Mouse (Mus musculus) lung, embryonic 14.5 days (tissue): ENCODE measurements around the gene Taf1c. TPM values are rescaled to one million over a fixed set of nuclear protein-coding genes. Genes with fewer than 3 reads are reported as not detected.

Experiments used
- ATAC-seq: fragments of 200-750 bp; cut with Nextera tagmentation; 2 replicates; pipeline ENCODE4 v1.8.0; 2017; ENCODE audit warnings: mild to moderate bottlenecking, moderate TSS enrichment, moderate library complexity; ENCODE audit not compliant: insufficient read depth
- DNase-seq: peaks from one replicate; pipeline ENCODE4 v3.0.0-alpha.2; 2015
- H3K27ac ChIP-seq: fragments of 300-500 bp; sonication (generic); 2 replicates; pipeline ENCODE4 v1.5.1; 2014; ENCODE audit warnings: low read depth, mild to moderate bottlenecking, moderate library complexity
- H3K27me3 ChIP-seq: fragments of 300-500 bp; sonication (generic); 2 replicates; pipeline ENCODE4 v1.6.1; 2014; ENCODE audit warnings: low read length, control low read depth; ENCODE audit not compliant: insufficient read depth
- H3K36me3 ChIP-seq: fragments of 300-500 bp; sonication (generic); 2 replicates; pipeline ENCODE4 v1.6.1; 2014; ENCODE audit warnings: control low read depth; ENCODE audit not compliant: insufficient read depth
- H3K4me1 ChIP-seq: fragments of 300-500 bp; sonication (generic); 2 replicates; pipeline ENCODE4 v1.6.1; 2014; ENCODE audit warnings: antibody characterized with exemption, control low read depth; ENCODE audit not compliant: insufficient read depth
- H3K4me2 ChIP-seq: fragments of 300-500 bp; sonication (generic); 2 replicates; pipeline ENCODE4 v1.6.1; 2014; ENCODE audit warnings: mild to moderate bottlenecking
- H3K4me3 ChIP-seq: fragments of 300-500 bp; sonication (generic); 2 replicates; pipeline ENCODE4 v1.5.1; 2014; ENCODE audit warnings: low read depth, low read length
- H3K9ac ChIP-seq: fragments of 300-500 bp; sonication (generic); 2 replicates; pipeline ENCODE4 v1.6.1; 2014
- H3K9me3 ChIP-seq: fragments of 300-500 bp; sonication (generic); 2 replicates; pipeline ENCODE4 v1.6.1; 2016; ENCODE audit warnings: low read depth, low read length, control low read depth
- CTCF ChIP-seq: IDR thresholded peaks from 2 replicates; pipeline ENCODE4 v1.5.1; 2016; ENCODE audit warnings: antibody characterized with exemption, low read depth
- WGBS: fragments of 180-500 bp; shearing (Covaris S2); extraction: QIAGEN DNeasy Blood & Tissue Kit; methylation state at CpG from one replicate; pipeline ENCODE4 v1.1.7; 2014; 5-methylcytosine and 5-hydroxymethylcytosine counted together
- polyA plus RNA-seq: library from polyadenylated mRNA; unstranded; fragments of >200 nt; fragmentation: Nextera tagmentation; extraction: Ambion mirVana; gene quantifications from 2 replicates; pipeline ENCODE4 v1.2.1, GENCODE M21; 2014

Taf1c gene
- polyA plus RNA-seq: 9.0 and 10.4 TPM in 2 replicates

DNA sequence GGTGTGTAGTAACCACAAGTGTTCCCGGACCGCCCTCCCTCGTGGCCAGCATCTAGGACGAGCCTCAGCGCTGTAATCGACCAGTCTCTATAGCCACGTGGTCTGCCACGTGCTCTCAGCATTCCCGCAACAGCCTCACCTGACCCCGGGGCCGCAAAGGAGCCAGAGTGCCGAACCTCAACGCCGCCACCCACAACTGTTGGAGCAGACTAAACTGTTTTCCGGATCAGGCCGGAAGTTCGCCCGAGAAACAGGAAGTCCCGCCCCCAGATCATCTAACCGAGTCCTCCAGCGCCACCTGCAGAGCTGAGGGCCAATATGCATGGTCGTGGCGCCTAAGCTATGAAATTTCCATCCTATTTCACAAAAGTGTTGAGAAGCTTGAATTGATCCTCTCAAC lies at the start of gene Taf1c:
Gene Taf1c, minus strand, starts transcription at position 227 of the 400 bp plus-strand sequence.
- ATAC-seq (peak; percentile 80), DNase-seq (peak; percentile 98)
- peak; percentile 89 for TF ChIP-seq CTCF
- H3K4me3 ChIP-seq: peak within 1 kb of the TSS; percentile 75
- peak within 1 kb of the TSS; percentile 79 for H3K9ac ChIP-seq
- 0 out of 2 replicates have a peak within 1 kb of the TSS, but pooled peaks have one; percentile 24 for H3K27ac ChIP-seq
- peaks cover 5% of the 10 kb centered on the region for H3K4me1 ChIP-seq
- peaks cover 26% of the 10 kb centered on the region for H3K36me3 ChIP-seq
- WGBS: under 1% methylated on average over 23 of the region's 23 CpGs
- H3K27me3 ChIP-seq: no peaks in the 10 kb centered on the region
- no peaks in the 10 kb centered on the region for H3K9me3 ChIP-seq
- H3K4me2 ChIP-seq: peak within 1 kb of the TSS; percentile 89

DNA sequence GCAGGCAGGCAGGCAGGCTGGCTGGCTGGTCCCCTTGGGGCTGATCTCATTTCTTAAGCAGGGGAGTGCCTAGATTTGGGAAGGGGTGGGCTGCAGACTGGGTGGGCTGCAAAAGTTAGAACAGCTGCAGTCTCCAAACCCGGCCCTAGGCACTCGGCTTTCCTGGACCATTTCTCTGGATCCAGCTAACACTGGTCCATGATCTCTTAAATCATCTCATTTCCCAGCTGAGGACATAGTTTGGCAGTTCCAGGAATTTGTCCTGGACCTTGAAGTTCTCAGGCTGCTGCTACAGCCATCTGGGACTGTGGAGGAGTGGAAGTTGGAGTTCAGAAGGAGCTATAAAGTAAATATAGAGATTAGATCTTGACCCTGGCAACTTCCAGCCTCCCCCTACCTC lies 46.3 kb upstream of the Taf1c start:
- no peak overlapping the region for H3K4me2 ChIP-seq
- DNase-seq (no peak), ATAC-seq (0 out of 2 replicates have a peak, but pooled peaks have one; percentile 28)
- no peak for TF ChIP-seq CTCF
- H3K9ac ChIP-seq: no peak overlapping the region
- WGBS: 18% methylated on average over 2 of the region's 2 CpGs
- H3K27me3 ChIP-seq: no peaks in the 10 kb centered on the region
- no peak overlapping the region for H3K27ac ChIP-seq
- H3K4me1 ChIP-seq: no peaks in the 10 kb centered on the region
- no peaks in the 10 kb centered on the region for H3K36me3 ChIP-seq
- no peak overlapping the region for H3K4me3 ChIP-seq
- H3K9me3 ChIP-seq: no peaks in the 10 kb centered on the region

DNA sequence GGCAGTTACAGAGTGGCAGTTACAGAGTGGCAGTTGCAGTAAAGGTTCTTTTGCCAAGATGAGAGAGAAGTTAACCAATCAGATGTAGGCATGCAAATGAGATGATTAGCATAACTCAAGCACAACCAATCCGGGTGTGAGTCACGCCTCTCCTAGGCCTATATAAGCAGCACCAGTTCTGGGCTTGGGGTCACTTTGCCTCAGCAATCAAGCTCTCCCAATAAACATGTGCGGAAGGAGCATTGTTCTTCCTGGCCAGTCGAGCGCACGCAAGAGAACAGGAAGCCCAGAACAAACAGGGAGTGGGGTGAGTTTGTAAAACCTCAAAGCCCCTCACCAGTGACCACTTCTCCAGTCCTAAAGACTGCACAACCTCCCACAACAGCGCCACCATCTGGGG lies 41.8 kb upstream of the Taf1c start:
- TF ChIP-seq CTCF: no peak
- DNase-seq (no peak), ATAC-seq (no peak)
- H3K4me1 ChIP-seq: no peaks in the 10 kb centered on the region
- no peaks in the 10 kb centered on the region for H3K9me3 ChIP-seq
- H3K9ac ChIP-seq: no peak overlapping the region
- no peaks in the 10 kb centered on the region for H3K36me3 ChIP-seq
- WGBS: 81% methylated on average over 7 of the region's 7 CpGs
- H3K27me3 ChIP-seq: no peaks in the 10 kb centered on the region
- no peak overlapping the region for H3K4me2 ChIP-seq
- no peak overlapping the region for H3K27ac ChIP-seq
- no peak overlapping the region for H3K4me3 ChIP-seq

DNA sequence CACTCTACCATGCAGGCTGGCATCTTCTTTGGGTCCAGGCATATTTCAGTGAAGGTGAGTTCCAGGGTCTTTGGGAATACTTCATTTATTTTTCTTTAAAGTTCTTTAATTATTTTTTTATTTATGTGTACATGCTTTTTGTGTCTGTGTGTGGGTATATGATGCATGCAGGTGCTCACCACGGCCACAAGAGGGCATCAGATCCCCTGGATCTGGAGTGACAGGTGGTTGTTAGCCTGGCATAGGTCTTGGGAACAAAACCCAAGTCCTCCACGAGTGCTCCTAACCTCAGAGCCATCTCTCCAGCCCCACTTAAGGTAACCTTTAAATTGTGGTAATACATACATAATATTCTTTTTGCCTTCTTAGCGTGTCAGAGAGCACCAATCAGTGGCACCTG lies 41.2 kb upstream of the Taf1c start:
- peak; percentile 43 for TF ChIP-seq CTCF
- no peaks in the 10 kb centered on the region for H3K27me3 ChIP-seq
- ATAC-seq: no peak
- DNase-seq: no peak
- H3K27ac ChIP-seq: no peak overlapping the region
- WGBS: 71% methylated on average over 3 of the region's 3 CpGs
- no peaks in the 10 kb centered on the region for H3K9me3 ChIP-seq
- H3K4me1 ChIP-seq: no peaks in the 10 kb centered on the region
- no peak overlapping the region for H3K4me2 ChIP-seq
- no peak overlapping the region for H3K4me3 ChIP-seq
- no peaks in the 10 kb centered on the region for H3K36me3 ChIP-seq
- no peak overlapping the region for H3K9ac ChIP-seq

DNA sequence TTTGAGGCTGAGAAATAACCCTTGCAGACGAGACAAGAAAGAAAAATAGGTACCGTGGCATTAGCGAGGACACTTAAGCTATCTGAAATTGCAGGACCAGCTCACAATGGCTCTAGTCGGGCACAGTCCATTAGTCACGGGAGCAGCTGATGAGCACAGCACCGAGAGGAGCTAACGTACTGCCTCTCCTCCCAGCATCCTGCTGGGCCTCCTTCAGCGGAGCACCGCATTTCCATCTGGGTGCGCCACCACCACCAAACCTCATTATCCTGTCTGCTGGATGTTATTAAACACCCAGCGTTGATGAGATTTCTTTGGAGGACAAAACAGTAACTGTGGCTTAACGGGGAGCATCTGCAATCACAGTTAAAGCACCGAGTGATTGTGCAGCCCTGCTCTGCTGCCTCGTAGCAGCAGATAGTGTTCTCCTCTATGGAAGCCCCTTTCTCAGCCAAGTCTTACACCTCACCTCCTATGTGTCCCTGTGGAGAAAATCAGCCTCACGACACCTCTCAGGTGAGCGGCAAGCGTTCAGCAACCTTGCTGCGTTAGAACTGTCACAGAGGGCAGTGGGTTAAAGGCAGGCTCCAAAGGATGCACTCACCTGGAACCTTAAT lies 40.1 kb upstream of the Taf1c start:
- Histone ChIP-seq H3K9ac (no peak overlapping the region), H3K36me3 (no peaks in the 10 kb centered on the region), H3K4me3 (no peak overlapping the region), H3K4me2 (no peak overlapping the region), H3K9me3 (no peaks in the 10 kb centered on the region), H3K4me1 (no peaks in the 10 kb centered on the region), H3K27ac (no peak overlapping the region), H3K27me3 (no peaks in the 10 kb centered on the region)
- ATAC-seq (no peak), DNase-seq (no peak)
- WGBS: 62% methylated on average over 18 of the region's 18 CpGs
- TF ChIP-seq CTCF: no peak

DNA sequence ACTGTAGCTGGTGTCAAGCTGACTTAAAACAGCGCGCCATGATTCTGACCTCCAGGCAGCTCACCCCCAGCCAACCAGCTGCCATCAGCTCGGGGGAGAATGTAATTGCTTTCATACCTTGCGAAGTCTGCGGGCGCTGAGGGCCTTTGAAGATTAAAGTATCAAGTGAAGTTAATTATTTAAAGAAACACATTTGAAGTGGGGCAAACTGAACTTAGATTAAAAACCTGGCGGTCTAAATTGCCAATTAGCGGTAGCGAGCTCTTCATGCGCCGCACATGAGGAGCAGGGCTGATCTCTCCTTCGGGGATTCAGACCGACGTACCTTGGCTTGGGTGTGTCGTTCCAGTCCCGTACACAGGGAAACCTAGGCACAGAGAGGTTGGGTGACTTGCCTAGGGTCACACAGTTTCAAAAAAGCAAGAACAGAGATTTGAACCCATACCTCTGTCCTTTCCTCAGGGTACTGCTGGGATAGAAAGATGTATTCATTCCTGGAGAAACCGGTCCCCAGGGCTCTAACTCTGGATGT lies 39.5 kb upstream of the Taf1c start:
- H3K27ac ChIP-seq: no peak overlapping the region
- no peak overlapping the region for H3K9ac ChIP-seq
- no peak for ATAC-seq
- H3K4me1 ChIP-seq: no peaks in the 10 kb centered on the region
- H3K36me3 ChIP-seq: no peaks in the 10 kb centered on the region
- no peak for DNase-seq
- no peaks in the 10 kb centered on the region for H3K27me3 ChIP-seq
- 78% methylated on average over 17 of the region's 17 CpGs for WGBS
- H3K4me3 ChIP-seq: no peak overlapping the region
- TF ChIP-seq CTCF: no peak
- no peaks in the 10 kb centered on the region for H3K9me3 ChIP-seq
- no peak overlapping the region for H3K4me2 ChIP-seq

DNA sequence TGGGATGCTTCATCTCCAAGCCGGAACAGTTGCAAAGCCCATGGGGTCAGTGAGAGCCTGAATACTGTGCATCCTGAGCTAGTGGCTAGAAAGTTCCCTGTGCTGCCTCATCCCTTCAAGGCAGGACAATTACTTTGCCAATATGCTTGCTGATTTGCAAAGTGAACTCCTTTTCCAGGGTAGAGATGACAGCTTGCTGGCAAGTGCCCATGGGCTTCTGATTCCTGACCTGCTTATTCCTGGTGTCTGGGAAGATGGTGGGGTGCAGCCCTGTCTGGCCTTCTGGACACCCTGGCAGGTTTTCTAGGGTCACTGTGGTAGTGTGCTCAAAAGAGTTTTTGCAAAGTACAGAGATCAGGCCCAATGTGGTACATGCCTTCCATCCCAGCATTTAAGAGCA lies 37.9 kb upstream of the Taf1c start:
- no peak overlapping the region for H3K9ac ChIP-seq
- H3K36me3 ChIP-seq: no peaks in the 10 kb centered on the region
- H3K4me3 ChIP-seq: no peak overlapping the region
- no peaks in the 10 kb centered on the region for H3K27me3 ChIP-seq
- 96% methylated on average over 1 of the region's 1 CpGs for WGBS
- H3K27ac ChIP-seq: no peak overlapping the region
- DNase-seq (no peak), ATAC-seq (no peak)
- no peaks in the 10 kb centered on the region for H3K4me1 ChIP-seq
- no peak overlapping the region for H3K4me2 ChIP-seq
- no peaks in the 10 kb centered on the region for H3K9me3 ChIP-seq
- no peak for TF ChIP-seq CTCF

DNA sequence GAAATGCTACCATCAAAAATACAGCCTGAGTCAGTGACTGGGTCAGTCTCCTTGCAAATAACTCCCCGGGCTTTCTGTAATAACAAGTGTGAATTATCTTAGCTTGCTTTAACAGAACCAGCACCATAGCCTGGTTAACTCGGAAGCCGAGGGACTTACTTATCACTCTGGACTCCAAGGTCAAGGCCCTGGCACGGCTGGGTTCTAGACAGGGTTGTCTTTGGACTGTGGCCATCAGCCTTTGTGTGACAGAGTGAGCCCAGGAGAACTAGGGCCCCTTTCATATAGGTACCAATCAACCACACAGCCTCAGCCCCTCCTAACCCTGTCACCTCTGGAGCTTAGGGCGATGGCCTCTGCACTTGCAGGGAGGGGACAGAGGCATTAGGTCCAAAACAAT lies 36.0 kb upstream of the Taf1c start:
- Histone ChIP-seq H3K27me3 (no peaks in the 10 kb centered on the region), H3K4me2 (no peak overlapping the region), H3K9me3 (no peaks in the 10 kb centered on the region), H3K27ac (no peak overlapping the region), H3K9ac (no peak overlapping the region), H3K36me3 (no peaks in the 10 kb centered on the region), H3K4me1 (no peaks in the 10 kb centered on the region), H3K4me3 (no peak overlapping the region)
- TF ChIP-seq CTCF: no peak
- WGBS: 72% methylated on average over 5 of the region's 5 CpGs
- DNase-seq: no peak
- ATAC-seq: no peak
